Mouse (Mus musculus) embryo, embryonic 9.5 days (tissue): ENCODE measurements around the gene Zscan26.
"Not testable (repeated sequence)": the region's sequence is repeated elsewhere in the genome, so short reads cannot be mapped to it uniquely, and the experiment has no call there.

Source experiments
- DNase-seq: peaks from one replicate; pipeline ENCODE4 v3.0.0-alpha.2; 2017; ENCODE audit errors: extremely low spot score

Zscan26 gene

DNA sequence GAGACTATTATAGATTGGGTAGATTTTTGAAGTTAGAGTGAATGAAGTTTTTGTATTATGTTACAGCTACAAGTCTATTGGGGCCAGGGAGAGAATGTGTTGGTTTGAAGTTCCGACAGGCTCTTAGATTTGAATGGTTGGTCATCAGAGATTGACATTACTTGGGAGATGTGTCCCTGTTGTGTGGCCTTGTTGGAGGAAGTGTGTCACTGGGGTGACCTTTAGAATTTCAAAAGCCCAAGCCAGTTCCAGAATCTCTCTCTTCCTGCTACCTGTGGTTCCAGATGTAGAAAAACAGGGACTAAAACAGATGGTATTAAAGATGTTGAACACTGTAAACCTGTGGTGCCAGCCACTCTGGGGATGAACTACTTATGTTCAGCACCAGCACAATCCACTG lies 25.9 kb downstream of the Zscan26 start:
- DNase-seq, result no peak

GRCm38 (mm10) chr13:21423301-21423700 lies 30.2 kb downstream of the Zscan26 start:
- DNase-seq, result no peak

DNA sequence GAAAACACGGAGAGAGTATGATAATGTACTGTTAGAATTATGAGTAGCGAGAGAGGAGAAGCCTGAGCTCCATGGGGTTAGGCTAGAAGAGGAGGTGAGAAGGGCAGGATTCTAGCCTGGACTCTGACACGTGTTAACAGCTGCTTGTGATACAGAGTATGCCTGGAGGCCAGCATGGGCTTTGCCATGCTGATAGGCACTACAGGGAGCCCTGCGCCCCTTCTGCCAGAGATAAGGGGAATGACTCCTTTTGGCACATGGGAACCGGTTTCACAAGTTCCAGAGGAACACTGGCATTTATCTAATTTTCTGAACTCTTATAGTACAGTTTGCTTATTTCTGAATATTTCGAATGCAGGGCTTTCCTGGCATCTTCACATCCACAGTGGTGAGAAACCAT lies 34.7 kb downstream of the Zscan26 start:
- no peak for DNase-seq

GRCm38 (mm10) chr13:21417298-21418010 lies 36.1 kb downstream of the Zscan26 start:
- DNase-seq, result no peak

DNA sequence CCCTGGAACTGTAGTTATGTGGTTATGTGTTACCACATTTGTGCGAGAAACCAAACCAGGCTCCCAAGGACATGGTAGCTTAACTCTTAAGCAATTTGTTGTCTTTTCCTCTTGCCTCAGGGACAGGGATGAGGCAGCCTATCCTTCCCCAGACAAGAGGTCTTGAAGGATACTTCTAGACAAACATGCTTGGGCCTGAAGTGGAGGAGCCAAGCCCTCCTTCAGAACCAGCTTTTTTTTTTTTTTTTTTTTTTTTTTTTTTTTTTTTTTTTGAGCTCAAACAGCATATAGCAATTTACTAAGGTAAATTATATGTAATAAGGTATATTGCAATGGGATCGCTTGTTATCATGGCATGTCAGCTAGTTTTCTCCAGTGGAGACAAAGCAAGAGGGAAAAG lies 37.8 kb downstream of the Zscan26 start:
- no peak for DNase-seq

DNA sequence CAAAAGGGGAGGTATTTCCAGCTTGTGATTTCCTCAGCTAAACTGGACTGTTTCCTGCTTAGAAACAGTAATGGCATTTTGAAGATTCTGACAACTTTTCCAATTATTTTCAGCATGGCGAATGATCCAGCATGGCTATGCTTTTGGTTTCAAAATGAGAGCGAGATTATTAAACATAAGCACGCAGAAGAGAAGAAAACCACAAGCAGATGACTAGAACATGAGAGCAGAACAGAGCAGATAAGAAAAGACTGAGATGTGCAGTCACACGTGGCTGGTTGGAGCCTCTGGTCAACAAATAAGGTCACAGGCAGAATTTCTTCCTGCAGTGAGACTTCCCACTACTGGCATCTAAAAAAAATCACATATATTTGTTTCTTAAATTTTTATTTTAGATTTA lies 38.3 kb downstream of the Zscan26 start:
- no peak for DNase-seq

GRCm38 (mm10) chr13:21414231-21415212 lies 39.0 kb downstream of the Zscan26 start:
- no peak for DNase-seq

DNA sequence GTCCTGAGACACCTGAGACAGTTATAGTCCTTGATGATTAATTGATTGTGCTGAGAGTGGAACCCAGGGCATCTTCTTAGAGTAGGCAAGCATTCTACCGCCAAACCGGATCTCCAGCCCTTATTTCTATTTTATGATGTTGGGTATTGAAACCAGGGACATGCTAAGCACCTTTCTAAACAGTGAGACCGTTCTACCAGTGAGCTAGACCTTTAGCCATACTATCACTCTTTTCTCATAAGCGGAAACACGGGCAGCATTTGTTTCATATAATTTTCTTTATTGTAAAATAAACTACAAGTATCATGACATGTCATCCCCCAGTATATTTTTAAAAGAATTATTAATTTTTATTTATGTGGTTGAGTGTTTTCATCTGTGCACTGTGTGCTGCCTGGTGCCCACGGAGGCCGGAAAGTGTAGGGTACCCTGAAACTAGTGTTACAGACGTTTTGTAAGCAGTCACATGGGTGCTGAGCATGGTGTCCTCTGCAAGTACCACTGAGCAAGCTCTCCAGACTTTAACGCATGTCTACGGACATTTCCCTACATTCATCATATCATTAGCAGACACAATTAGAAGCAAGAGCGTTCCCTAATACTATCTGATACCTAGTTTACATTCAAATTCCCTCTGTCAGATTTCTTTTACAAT lies 44.6 kb downstream of the Zscan26 start:
- DNase-seq, result no peak

DNA sequence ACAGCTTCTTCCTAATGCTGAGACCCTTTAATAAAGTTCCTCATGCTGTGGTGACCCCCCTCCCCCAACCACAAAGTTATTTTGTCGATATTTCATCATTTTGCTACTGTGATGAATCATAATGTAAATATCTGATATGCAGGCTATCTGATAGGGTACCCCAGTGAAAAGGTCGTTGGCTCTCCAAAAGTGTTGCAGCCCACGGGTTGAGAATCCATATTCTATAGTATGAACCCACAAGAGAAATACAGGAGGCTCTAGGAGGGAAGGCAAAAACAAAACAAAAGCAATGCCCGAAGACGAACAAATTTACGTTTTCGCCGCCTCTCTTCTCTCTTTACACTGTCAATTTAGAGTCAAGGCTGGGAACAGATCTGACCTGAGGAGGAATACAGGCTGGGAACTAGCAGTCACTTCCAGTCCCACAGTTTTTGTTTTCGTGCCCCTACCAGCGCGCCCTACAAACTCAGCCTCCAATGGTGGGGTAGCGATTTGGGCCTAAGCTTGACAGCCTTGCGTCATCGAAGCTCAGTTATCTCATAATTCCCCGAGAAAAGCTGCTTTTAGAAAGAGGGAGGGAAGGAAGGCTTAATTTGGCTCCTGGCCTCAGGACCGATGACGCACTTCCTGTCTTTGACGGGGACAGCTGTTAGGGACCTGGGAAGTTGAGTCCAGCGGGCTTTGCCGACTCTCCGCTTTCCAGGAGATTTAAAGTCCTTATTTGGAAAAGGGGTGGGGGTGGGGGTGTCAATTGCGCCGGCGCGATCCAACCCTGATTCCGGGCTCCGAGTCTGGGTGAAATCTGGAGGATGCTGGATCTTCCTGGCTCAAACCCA lies 45.3 kb downstream of the Zscan26 start:
- peak; percentile 80 for DNase-seq

DNA sequence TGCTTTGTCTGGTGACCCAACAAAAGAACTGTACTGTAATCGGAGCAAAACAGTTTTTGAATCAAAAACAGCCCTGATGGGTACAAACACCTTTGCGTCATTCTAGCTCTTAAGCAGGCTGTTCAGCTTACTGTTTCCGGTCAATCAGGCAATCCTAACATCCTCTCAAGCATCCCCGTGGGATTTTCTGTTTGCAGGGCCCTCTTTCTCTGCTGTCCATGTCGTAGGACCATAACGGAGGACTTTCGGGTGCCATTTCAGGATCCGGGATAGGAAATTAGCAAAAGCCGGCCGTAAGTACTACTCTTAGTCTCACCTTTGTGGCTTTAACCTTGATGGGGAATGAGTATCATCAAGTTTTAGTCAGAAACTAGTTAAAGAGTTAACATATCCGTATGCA lies 46.2 kb downstream of the Zscan26 start:
- DNase-seq, result no peak

GRCm38 (mm10) chr13:21402848-21403247 lies 50.7 kb downstream of the Zscan26 start:
- no peak for DNase-seq

DNA sequence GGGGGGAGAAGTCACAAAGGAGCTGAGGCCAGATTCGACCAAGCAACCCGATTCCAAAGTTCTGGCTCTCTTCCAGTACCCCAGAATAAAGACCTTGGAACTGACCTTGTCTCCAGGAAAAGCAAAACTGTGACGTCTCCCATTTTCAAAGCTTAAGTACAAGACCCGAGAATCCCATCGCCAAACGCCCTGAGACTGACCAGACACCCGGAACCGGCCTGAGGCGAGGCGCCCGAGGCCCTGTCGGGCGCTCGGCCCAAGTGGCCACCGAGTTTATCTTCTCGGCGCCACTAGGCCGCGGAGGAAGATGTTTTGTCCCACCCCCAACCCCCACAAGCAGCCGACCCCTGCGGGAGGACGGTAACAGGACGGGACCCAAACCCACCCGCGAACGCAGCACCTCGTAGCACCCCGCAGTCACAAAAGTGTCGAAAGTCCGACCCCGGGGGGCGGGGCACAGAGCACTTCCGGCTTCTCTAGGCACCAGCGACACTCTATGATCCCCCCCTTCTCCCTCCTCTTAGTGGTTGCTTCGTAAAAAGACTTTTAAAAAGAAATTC lies 51.2 kb downstream of the Zscan26 start, which contains the start of gene Zkscan3:
Gene Zkscan3 (minus strand): TSS at position 469 of the 560 bp plus-strand sequence.
- DNase-seq, result peak; percentile 87

DNA sequence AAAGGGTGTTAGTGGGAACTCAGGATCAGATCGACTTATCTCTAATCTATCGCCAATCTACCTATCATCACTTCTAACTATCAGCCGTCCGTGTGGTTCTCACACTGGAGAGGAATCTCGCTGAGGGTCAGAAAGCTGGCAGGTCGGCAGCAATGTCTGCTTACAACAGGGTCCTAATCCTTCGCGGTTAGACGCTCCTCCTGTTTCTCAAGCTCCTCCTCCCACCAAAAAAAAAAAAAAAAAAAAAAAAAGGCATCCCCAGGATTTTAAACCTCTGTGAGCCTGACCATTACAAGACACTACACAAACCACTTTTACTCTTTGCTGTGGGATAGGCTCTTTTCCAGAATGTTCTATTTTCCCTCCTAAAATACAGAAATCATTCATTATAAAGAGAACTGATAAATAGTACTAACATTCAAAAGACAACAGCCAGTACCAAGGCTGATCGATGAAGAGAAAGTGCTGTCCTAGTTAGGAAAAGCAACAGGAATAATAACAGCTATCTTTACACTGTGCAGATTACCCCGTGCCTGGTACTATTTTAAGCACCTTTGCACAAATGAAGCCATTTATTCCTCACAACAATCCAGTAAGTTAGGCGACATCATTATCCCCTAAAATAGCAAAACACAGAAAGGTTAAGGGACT lies 51.8 kb downstream of the Zscan26 start:
- no peak for DNase-seq

GRCm38 (mm10) chr13:21401166-21401565 lies 52.4 kb downstream of the Zscan26 start:
- no peak for DNase-seq

- DNase-seq, result no peak
Observed at GRCm38 (mm10) chr13:21397486-21397885, 56.0 kb downstream of the Zscan26 start.

GRCm38 (mm10) chr13:21396048-21396447 lies 57.5 kb downstream of the Zscan26 start:
- DNase-seq, result not testable (repeated sequence)

DNA sequence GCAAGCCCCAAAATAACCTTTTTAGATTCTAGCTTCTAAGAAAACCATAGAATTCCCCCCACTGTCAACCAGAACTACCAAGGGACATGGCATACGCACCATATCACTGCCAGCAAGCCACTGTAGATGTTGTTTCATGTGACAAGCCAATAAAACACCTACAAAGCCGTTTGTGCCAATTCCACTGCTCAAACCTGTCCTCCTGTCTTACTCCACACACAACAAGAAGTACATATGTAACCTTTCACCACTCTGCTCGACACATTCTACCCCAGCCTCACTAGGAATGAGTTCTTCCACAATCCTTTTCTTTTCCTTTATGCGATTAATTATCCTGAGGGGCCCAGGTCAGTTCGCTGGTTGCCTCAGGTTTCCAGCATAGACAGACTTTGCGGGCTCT lies 57.9 kb downstream of the Zscan26 start:
- DNase-seq, result no peak

- no peak for DNase-seq
Observed at GRCm38 (mm10) chr13:21395211-21395610, 58.3 kb downstream of the Zscan26 start.
